Mouse (Mus musculus): ENCODE results near the gene Gm20696. TPM values are rescaled to one million over a fixed set of nuclear protein-coding genes. Genes with fewer than 3 reads are reported as not detected.

The Gm20696 gene
- polyA plus RNA-seq, 1 experiment from 2014 or later = 6.0 TPM

DNA sequence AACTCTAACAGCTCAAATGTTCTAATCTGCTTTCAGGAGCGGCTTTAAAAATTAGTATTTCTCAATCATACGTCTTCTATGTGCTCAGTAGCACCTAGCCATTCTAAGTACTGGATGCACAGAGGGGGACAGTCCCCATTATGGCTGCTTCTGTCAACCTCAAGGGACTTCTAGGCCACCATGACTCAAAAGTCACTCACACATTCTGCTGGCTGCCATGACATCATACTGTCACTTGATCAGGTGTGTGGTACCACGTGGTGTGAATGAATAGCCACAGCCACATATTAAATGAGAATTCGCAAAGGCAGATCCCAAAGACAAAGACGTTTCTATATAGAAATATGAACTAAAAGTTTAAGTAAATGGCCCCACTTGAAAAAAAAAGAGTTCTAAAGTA is 391.9 kb downstream of the Gm20696 start:
- no peaks in the 10 kb centered on the region for H3K4me1 ChIP-seq (replicated peaks; ENCODE audit: control insufficient read depth, insufficient read depth, low read length)
- 85% methylated on average over 5 of the region's 5 CpGs for WGBS
- H3K9me3 ChIP-seq (ENCODE audit: control insufficient read depth, low read length) = no peaks in the 10 kb centered on the region
- no peaks in the 10 kb centered on the region for H3K27me3 ChIP-seq (ENCODE audit: control insufficient read depth, insufficient read depth, low read length)
- no peak overlapping the region for H3K4me2 ChIP-seq (replicated peaks; ENCODE audit: low read depth, low read length)
- no peak overlapping the region for H3K9ac ChIP-seq (ENCODE audit: low read depth, low read length)
- DNase-seq (ENCODE audit: low spot score) (no peak), ATAC-seq (ENCODE audit: low FRiP score) (no peak)
- no peak overlapping the region for H3K4me3 ChIP-seq (ENCODE audit: low read depth, low read length)
- no peak overlapping the region for H3K27ac ChIP-seq (ENCODE audit: low read depth, low read length)
- H3K36me3 ChIP-seq (ENCODE audit: control insufficient read depth, insufficient read depth, low read length) = no peaks in the 10 kb centered on the region

DNA sequence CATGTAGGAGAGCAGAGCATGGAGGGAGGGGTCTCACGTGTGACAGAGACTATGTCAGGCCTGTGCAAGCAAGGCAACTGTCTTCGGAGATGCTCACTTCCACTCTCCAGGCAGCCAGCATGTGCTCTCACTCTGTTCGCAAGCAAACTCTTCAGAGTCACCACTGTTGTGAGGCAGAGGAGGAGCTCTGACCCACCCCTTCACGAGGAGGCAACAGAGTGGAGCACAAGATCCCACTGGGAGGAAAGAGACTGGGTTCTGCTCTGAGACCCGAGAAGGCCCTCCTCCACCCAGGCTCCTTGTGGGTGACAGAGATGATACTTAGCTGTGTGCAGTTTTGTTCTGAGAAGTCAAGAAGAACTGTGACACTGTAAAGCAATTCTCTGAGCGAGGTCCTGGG is 392.4 kb downstream of the Gm20696 start:
- ATAC-seq (ENCODE audit: low FRiP score) (no peak), DNase-seq (ENCODE audit: low spot score) (no peak)
- Histone ChIP-seq H3K27me3 (ENCODE audit: control insufficient read depth, insufficient read depth, low read length) (no peaks in the 10 kb centered on the region), H3K9me3 (ENCODE audit: control insufficient read depth, low read length) (no peaks in the 10 kb centered on the region), H3K9ac (ENCODE audit: low read depth, low read length) (no peak overlapping the region), H3K27ac (ENCODE audit: low read depth, low read length) (no peak overlapping the region), H3K36me3 (ENCODE audit: control insufficient read depth, insufficient read depth, low read length) (no peaks in the 10 kb centered on the region), H3K4me3 (ENCODE audit: low read depth, low read length) (no peak overlapping the region), H3K4me1 (replicated peaks; ENCODE audit: control insufficient read depth, insufficient read depth, low read length) (no peaks in the 10 kb centered on the region), H3K4me2 (replicated peaks; ENCODE audit: low read depth, low read length) (no peak overlapping the region)
- WGBS = 73% methylated on average over 6 of the region's 6 CpGs

DNA sequence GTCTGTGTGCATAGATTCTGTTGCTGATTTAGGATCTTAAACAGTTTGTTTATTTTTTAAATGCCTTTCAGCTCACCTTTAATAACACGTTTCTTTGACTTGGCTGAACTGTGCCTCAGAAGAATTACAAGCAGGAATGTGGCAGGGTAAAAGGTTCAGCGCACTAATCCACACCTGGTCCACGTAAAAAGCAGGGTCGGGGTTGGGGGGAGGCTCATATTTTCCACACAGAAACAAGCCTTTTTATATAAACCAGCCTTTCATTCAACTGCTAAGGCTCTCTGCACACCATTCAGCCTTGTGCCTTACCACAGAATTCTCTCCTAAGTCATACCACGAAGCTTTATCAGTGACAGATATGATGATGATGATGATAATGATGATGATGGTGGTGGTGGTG is 393.4 kb downstream of the Gm20696 start:
- no peaks in the 10 kb centered on the region; the same call in 1 of the 2 replicates for H3K4me1 ChIP-seq (replicated peaks; ENCODE audit: control insufficient read depth, insufficient read depth, low read length)
- H3K9ac ChIP-seq (ENCODE audit: low read depth, low read length) = no peak overlapping the region
- no peak overlapping the region for H3K4me3 ChIP-seq (ENCODE audit: low read depth, low read length)
- no peak for ATAC-seq (ENCODE audit: low FRiP score)
- H3K27ac ChIP-seq (ENCODE audit: low read depth, low read length) = no peak overlapping the region
- no peaks in the 10 kb centered on the region for H3K36me3 ChIP-seq (ENCODE audit: control insufficient read depth, insufficient read depth, low read length)
- DNase-seq (ENCODE audit: low spot score) = no peak
- H3K9me3 ChIP-seq (ENCODE audit: control insufficient read depth, low read length) = no peaks in the 10 kb centered on the region
- 78% methylated on average over 5 of the region's 5 CpGs for WGBS
- H3K4me2 ChIP-seq (replicated peaks; ENCODE audit: low read depth, low read length) = no peak overlapping the region
- H3K27me3 ChIP-seq (ENCODE audit: control insufficient read depth, insufficient read depth, low read length) = no peaks in the 10 kb centered on the region

DNA sequence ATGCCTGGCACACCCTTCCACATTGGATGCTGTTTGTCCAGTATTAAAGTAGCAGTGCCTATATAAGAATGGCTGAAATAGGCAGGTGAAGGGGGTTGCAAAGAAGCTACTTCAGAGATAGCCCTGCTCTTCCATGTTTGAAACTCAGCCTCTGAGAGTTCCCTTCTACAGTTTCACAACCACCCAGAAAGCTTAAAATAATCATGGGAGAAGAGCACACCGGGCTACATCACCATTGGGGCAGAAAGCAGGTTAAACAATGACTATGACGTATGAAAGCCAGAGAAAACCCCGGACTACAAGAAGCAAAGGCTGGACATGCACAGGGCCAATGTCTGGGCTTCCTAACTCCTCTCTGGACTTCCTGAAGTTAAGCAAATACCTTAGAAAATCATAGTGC is 394.4 kb downstream of the Gm20696 start:
- Histone ChIP-seq H3K4me3 (ENCODE audit: low read depth, low read length) (no peak overlapping the region), H3K4me1 (replicated peaks; ENCODE audit: control insufficient read depth, insufficient read depth, low read length) (no peaks in the 10 kb centered on the region; the same call in 1 of the 2 replicates), H3K27me3 (ENCODE audit: control insufficient read depth, insufficient read depth, low read length) (no peaks in the 10 kb centered on the region), H3K4me2 (replicated peaks; ENCODE audit: low read depth, low read length) (no peak overlapping the region), H3K36me3 (ENCODE audit: control insufficient read depth, insufficient read depth, low read length) (no peaks in the 10 kb centered on the region), H3K9ac (ENCODE audit: low read depth, low read length) (no peak overlapping the region), H3K27ac (ENCODE audit: low read depth, low read length) (no peak overlapping the region), H3K9me3 (ENCODE audit: control insufficient read depth, low read length) (no peaks in the 10 kb centered on the region)
- DNase-seq (ENCODE audit: low spot score) (no peak), ATAC-seq (ENCODE audit: low FRiP score) (no peak)
- 81% methylated on average over 3 of the region's 3 CpGs for WGBS

DNA sequence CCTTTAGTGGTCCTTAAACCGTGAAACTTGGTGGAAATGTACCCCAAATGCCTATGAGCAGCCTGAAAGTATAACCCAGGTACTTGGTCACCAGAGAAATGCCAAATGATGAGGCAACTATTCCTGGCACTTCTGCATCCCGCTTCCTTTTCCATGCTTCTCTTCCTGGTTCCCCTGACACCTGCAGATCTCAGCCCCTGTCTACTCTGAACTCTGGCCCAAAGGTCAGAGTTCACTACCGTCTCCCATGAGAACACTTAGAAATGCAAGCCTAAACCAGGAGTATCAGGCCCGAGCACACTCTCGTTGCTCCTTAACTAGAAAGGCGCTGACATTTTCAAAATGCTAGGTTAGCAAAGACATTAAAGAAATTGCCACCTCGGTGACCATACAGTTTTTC is 394.9 kb downstream of the Gm20696 start:
- Histone ChIP-seq H3K27me3 (ENCODE audit: control insufficient read depth, insufficient read depth, low read length) (no peaks in the 10 kb centered on the region), H3K27ac (ENCODE audit: low read depth, low read length) (no peak overlapping the region), H3K4me1 (replicated peaks; ENCODE audit: control insufficient read depth, insufficient read depth, low read length) (no peaks in the 10 kb centered on the region; the same call in 1 of the 2 replicates), H3K36me3 (ENCODE audit: control insufficient read depth, insufficient read depth, low read length) (no peaks in the 10 kb centered on the region), H3K9me3 (ENCODE audit: control insufficient read depth, low read length) (no peaks in the 10 kb centered on the region), H3K4me2 (replicated peaks; ENCODE audit: low read depth, low read length) (no peak overlapping the region), H3K4me3 (ENCODE audit: low read depth, low read length) (no peak overlapping the region), H3K9ac (ENCODE audit: low read depth, low read length) (no peak overlapping the region)
- DNase-seq (ENCODE audit: low spot score) (no peak), ATAC-seq (ENCODE audit: low FRiP score) (no peak)
- 75% methylated on average over 7 of the region's 7 CpGs for WGBS

DNA sequence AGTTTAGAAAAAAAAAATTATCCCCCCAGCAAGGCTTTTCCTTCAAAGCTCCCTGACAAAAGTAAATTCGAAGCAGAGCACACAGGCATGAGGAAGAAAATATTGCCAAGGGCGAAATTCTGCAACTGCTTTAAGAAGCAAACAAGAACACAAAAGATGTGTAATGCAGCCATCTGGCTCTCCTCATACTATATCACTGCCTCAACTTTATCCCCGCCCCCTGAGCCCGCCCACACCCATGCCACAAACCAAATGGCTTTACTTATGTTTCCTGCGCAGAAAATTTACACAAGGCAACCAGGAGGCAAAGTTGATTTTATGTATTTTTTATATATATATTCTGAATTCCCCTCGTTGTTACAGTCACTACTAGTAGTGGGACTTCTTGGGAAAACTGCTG is 396.7 kb downstream of the Gm20696 start:
- ATAC-seq (ENCODE audit: low FRiP score) (no peak), DNase-seq (ENCODE audit: low spot score) (no peak)

DNA sequence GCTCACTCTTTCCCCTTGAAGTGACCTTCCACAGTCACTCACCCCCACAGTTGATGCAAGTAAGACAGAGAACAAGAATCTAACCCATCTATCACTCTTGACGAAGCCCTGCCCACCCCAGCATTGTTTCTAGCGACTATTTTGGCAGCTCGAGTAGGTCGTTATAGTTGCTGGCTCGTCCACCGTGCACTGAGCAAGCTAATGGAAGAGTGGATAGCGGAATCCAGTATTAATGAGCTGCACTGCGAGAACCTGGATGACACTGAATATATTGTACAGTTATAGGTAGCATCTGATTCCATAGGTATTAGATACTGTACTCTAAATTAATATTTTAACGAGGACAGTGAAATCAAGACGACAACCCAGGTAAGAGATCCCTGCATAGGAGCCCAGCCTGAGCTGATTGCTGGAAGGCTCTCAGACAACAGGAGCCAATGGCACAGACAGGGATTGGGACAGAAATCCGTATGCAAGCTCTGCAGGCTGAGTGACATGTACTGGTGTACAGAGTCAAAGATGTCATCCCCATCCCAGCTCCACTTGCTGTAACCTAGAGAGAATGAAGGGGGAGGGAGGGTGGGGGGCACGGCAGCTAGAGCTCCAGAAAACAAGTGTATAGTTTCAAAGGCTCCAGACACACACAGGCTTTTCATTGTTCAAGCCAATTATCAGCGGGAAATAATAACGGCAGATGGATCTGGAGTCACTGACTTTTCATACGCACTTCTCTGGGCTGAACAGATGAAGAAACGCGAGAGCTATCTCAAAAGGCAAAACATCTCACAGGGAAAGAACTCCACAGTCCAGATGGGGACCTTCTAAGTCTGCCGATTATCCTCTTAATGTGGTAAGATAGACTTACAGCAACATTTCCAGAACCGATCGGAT is 398.2 kb downstream of the Gm20696 start:
- peak; percentile 15 for DNase-seq (ENCODE audit: low spot score)
- no peaks in the 10 kb centered on the region for H3K36me3 ChIP-seq (ENCODE audit: control insufficient read depth, insufficient read depth, low read length)
- H3K27ac ChIP-seq (ENCODE audit: low read depth, low read length) = no peak overlapping the region
- no peaks in the 10 kb centered on the region for H3K27me3 ChIP-seq (ENCODE audit: control insufficient read depth, insufficient read depth, low read length)
- peak; percentile 51; the same call in 1 of the 2 replicates for ATAC-seq (ENCODE audit: low FRiP score)
- no peak overlapping the region for H3K4me3 ChIP-seq (ENCODE audit: low read depth, low read length)
- peaks cover 15% of the 10 kb centered on the region for H3K4me1 ChIP-seq (replicated peaks; ENCODE audit: control insufficient read depth, insufficient read depth, low read length)
- no peaks in the 10 kb centered on the region for H3K9me3 ChIP-seq (ENCODE audit: control insufficient read depth, low read length)
- H3K4me2 ChIP-seq (replicated peaks; ENCODE audit: low read depth, low read length) = no peak overlapping the region
- 53% methylated on average over 20 of the region's 20 CpGs for WGBS
- H3K9ac ChIP-seq (ENCODE audit: low read depth, low read length) = no peak overlapping the region

More for the DNA sequence above, 396.7 kb downstream of the Gm20696 start:
- Histone ChIP-seq H3K27ac (ENCODE audit: low read depth, low read length) (no peak overlapping the region), H3K27me3 (ENCODE audit: control insufficient read depth, insufficient read depth, low read length) (no peaks in the 10 kb centered on the region), H3K4me2 (replicated peaks; ENCODE audit: low read depth, low read length) (no peak overlapping the region), H3K4me1 (replicated peaks; ENCODE audit: control insufficient read depth, insufficient read depth, low read length) (peaks cover 11% of the 10 kb centered on the region), H3K9me3 (ENCODE audit: control insufficient read depth, low read length) (no peaks in the 10 kb centered on the region), H3K36me3 (ENCODE audit: control insufficient read depth, insufficient read depth, low read length) (no peaks in the 10 kb centered on the region), H3K9ac (ENCODE audit: low read depth, low read length) (no peak overlapping the region), H3K4me3 (ENCODE audit: low read depth, low read length) (no peak overlapping the region)
- WGBS = 81% methylated on average over 6 of the region's 6 CpGs

DNA sequence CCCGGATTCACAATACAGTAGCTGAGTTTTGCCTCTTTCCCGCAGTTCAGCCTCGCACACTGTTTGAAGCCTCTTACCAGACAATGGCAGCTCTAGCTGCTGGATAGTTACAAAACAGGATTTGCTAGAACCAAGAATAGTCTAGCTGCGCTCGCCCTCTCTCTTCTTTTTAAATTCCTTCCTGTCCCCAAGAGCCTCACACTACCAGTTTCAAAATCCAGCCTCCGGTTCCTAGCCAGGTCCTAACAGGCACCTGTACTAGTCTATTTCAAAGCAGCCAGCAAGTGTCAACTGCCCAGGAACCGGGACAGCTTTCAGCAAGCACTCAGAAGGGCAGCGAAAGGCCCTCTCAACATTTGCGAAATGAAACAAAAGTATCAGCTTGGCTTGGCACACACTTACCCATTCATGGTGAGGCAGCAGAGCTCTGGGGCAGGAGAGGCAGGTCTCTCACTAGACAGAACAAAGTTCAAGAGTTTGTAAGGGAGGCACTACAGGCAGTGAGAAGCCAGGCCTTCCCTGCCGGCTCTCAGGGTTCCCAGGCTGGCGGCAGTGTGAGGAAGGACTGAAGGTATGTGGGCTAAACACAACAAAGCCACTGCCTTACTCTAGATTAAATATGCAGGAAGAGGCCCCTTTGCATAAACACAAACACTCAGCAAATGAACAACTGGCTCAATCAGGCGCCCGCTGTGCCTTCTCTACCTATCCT is 400.5 kb downstream of the Gm20696 start:
- ATAC-seq (ENCODE audit: low FRiP score) (no peak), DNase-seq (ENCODE audit: low spot score) (peak; percentile 44)
- Histone ChIP-seq H3K27me3 (ENCODE audit: control insufficient read depth, insufficient read depth, low read length) (no peaks in the 10 kb centered on the region), H3K4me2 (replicated peaks; ENCODE audit: low read depth, low read length) (peak overlapping the region; percentile 5; the same call in 1 of the 2 replicates), H3K9me3 (ENCODE audit: control insufficient read depth, low read length) (no peaks in the 10 kb centered on the region), H3K4me3 (ENCODE audit: low read depth, low read length) (no peak overlapping the region), H3K36me3 (ENCODE audit: control insufficient read depth, insufficient read depth, low read length) (no peaks in the 10 kb centered on the region), H3K4me1 (replicated peaks; ENCODE audit: control insufficient read depth, insufficient read depth, low read length) (peaks cover 15% of the 10 kb centered on the region), H3K9ac (ENCODE audit: low read depth, low read length) (0 out of 2 replicates have a peak overlapping the region, but pooled peaks have one; percentile 11), H3K27ac (ENCODE audit: low read depth, low read length) (0 out of 2 replicates have a peak overlapping the region, but pooled peaks have one; percentile 24)
- 13% methylated on average over 13 of the region's 13 CpGs for WGBS
